Mouse (Mus musculus) stomach, postnatal 0 days (tissue): ENCODE measurements around the gene Polrmt.

Experiments used
- CTCF ChIP-seq: IDR thresholded peaks from 2 replicates; pipeline ENCODE4 v1.5.1; 2016; ENCODE audit warnings: antibody characterized with exemption, low read depth, mild to moderate bottlenecking, moderate library complexity
- EP300 ChIP-seq: optimal IDR thresholded peaks from 2 replicates; pipeline ENCODE3; 2016; ENCODE audit warnings: antibody characterized with exemption

GRCm38 (mm10) chr10:79795905-79796304 lies 49.5 kb upstream of the Polrmt start:
- peak; percentile 23; the same call in 1 of the 2 replicates for TF ChIP-seq CTCF
- no peak for TF ChIP-seq EP300
